Mouse (Mus musculus) stomach, postnatal 0 days (tissue): ENCODE measurements around the gene Cyp26a1.

Source experiments
- CTCF ChIP-seq: IDR thresholded peaks from 2 replicates; pipeline ENCODE4 v1.5.1; 2016; ENCODE audit warnings: antibody characterized with exemption, low read depth, mild to moderate bottlenecking, moderate library complexity
- EP300 ChIP-seq: optimal IDR thresholded peaks from 2 replicates; pipeline ENCODE3; 2016; ENCODE audit warnings: antibody characterized with exemption

- TF ChIP-seq CTCF = no peak
- TF ChIP-seq EP300 = no peak
Observed at GRCm38 (mm10) chr19:37689478-37689877, 8.1 kb upstream of the Cyp26a1 start.
